Mouse (Mus musculus): Measurements from ENCODE around the gene 5031439G07Rik. TPM values are rescaled to one million over a fixed set of nuclear protein-coding genes. Genes with fewer than 3 reads are reported as not detected.

Gene 5031439G07Rik
- polyA plus RNA-seq, 1 experiment from 2014 or later, result 4.4 TPM

GRCm38 (mm10) chr15:84986171-84987019 is 2.0 kb downstream of the 5031439G07Rik start:
- WGBS, result 71% methylated on average over 4 of the region's 4 CpGs

GRCm38 (mm10) chr15:84985516-84986160 is 2.7 kb downstream of the 5031439G07Rik start:
- H3K27ac ChIP-seq (ENCODE audit: low read length), result no peak overlapping the region
- no peaks in the 10 kb centered on the region for H3K36me3 ChIP-seq (ENCODE audit: control insufficient read depth, insufficient read depth)
- H3K9me3 ChIP-seq (replicated peaks; ENCODE audit: control insufficient read depth, low read length), result no peaks in the 10 kb centered on the region
- ATAC-seq (replicated peaks; ENCODE audit: extremely low read depth, insufficient read depth, low FRiP score), result no peak
- 88% methylated on average over 12 of the region's 12 CpGs for WGBS
- no peak overlapping the region for H3K4me3 ChIP-seq (ENCODE audit: low read length)
- H3K4me1 ChIP-seq (ENCODE audit: control insufficient read depth, insufficient read depth, low read length), result peaks cover 19% of the 10 kb centered on the region
- H3K4me2 ChIP-seq (ENCODE audit: low read depth, low read length), result no peak overlapping the region
- no peak overlapping the region for H3K9ac ChIP-seq (ENCODE audit: low read length)
- no peaks in the 10 kb centered on the region for H3K27me3 ChIP-seq (ENCODE audit: control insufficient read depth, insufficient read depth, low read length)

More at GRCm38 (mm10) chr15:84986171-84987019, 2.0 kb downstream of the 5031439G07Rik start:
- Histone ChIP-seq H3K4me1 (ENCODE audit: control insufficient read depth, insufficient read depth, low read length) (peaks cover 19% of the 10 kb centered on the region), H3K4me3 (ENCODE audit: low read length) (peak overlapping the region; percentile 83), H3K4me2 (ENCODE audit: low read depth, low read length) (peak overlapping the region; percentile 85), H3K27ac (ENCODE audit: low read length) (no peak overlapping the region), H3K9me3 (replicated peaks; ENCODE audit: control insufficient read depth, low read length) (no peaks in the 10 kb centered on the region), H3K36me3 (ENCODE audit: control insufficient read depth, insufficient read depth) (no peaks in the 10 kb centered on the region), H3K27me3 (ENCODE audit: control insufficient read depth, insufficient read depth, low read length) (no peaks in the 10 kb centered on the region), H3K9ac (ENCODE audit: low read length) (peak overlapping the region; percentile 92)
- no peak for ATAC-seq (replicated peaks; ENCODE audit: extremely low read depth, insufficient read depth, low FRiP score)

- Histone ChIP-seq H3K27me3 (ENCODE audit: control insufficient read depth, insufficient read depth, low read length) (no peaks in the 10 kb centered on the region), H3K9ac (ENCODE audit: low read length) (no peak overlapping the region), H3K9me3 (replicated peaks; ENCODE audit: control insufficient read depth, low read length) (no peaks in the 10 kb centered on the region), H3K36me3 (ENCODE audit: control insufficient read depth, insufficient read depth) (no peaks in the 10 kb centered on the region), H3K4me2 (ENCODE audit: low read depth, low read length) (no peak overlapping the region), H3K4me1 (ENCODE audit: control insufficient read depth, insufficient read depth, low read length) (peaks cover 18% of the 10 kb centered on the region), H3K4me3 (ENCODE audit: low read length) (no peak overlapping the region), H3K27ac (ENCODE audit: low read length) (no peak overlapping the region)
- no peak for ATAC-seq (replicated peaks; ENCODE audit: extremely low read depth, insufficient read depth, low FRiP score)
- 81% methylated on average over 7 of the region's 7 CpGs for WGBS
These were observed 4.6 kb downstream of the 5031439G07Rik start for GRCm38 (mm10) chr15:84983721-84984120.

GRCm38 (mm10) chr15:84982888-84983287 is 5.5 kb downstream of the 5031439G07Rik start:
- Histone ChIP-seq H3K36me3 (ENCODE audit: control insufficient read depth, insufficient read depth) (no peaks in the 10 kb centered on the region), H3K4me3 (ENCODE audit: low read length) (no peak overlapping the region), H3K4me2 (ENCODE audit: low read depth, low read length) (no peak overlapping the region), H3K27me3 (ENCODE audit: control insufficient read depth, insufficient read depth, low read length) (no peaks in the 10 kb centered on the region), H3K9me3 (replicated peaks; ENCODE audit: control insufficient read depth, low read length) (no peaks in the 10 kb centered on the region), H3K4me1 (ENCODE audit: control insufficient read depth, insufficient read depth, low read length) (peaks cover 13% of the 10 kb centered on the region), H3K9ac (ENCODE audit: low read length) (no peak overlapping the region), H3K27ac (ENCODE audit: low read length) (no peak overlapping the region)
- 87% methylated on average over 3 of the region's 3 CpGs for WGBS
- ATAC-seq (replicated peaks; ENCODE audit: extremely low read depth, insufficient read depth, low FRiP score), result no peak

- H3K4me2 ChIP-seq (ENCODE audit: low read depth, low read length), result no peak overlapping the region
- ATAC-seq (replicated peaks; ENCODE audit: extremely low read depth, insufficient read depth, low FRiP score), result no peak
- H3K27me3 ChIP-seq (ENCODE audit: control insufficient read depth, insufficient read depth, low read length), result no peaks in the 10 kb centered on the region
- 64% methylated on average over 9 of the region's 9 CpGs for WGBS
- no peak overlapping the region for H3K9ac ChIP-seq (ENCODE audit: low read length)
- no peak overlapping the region for H3K4me3 ChIP-seq (ENCODE audit: low read length)
- H3K9me3 ChIP-seq (replicated peaks; ENCODE audit: control insufficient read depth, low read length), result no peaks in the 10 kb centered on the region
- peaks cover 9% of the 10 kb centered on the region for H3K4me1 ChIP-seq (ENCODE audit: control insufficient read depth, insufficient read depth, low read length)
- no peak overlapping the region for H3K27ac ChIP-seq (ENCODE audit: low read length)
- no peaks in the 10 kb centered on the region for H3K36me3 ChIP-seq (ENCODE audit: control insufficient read depth, insufficient read depth)
These were observed 6.6 kb downstream of the 5031439G07Rik start for GRCm38 (mm10) chr15:84981609-84982313.

GRCm38 (mm10) chr15:84975729-84976128 is 12.6 kb downstream of the 5031439G07Rik start:
- no peak overlapping the region for H3K4me2 ChIP-seq (ENCODE audit: low read depth, low read length)
- 26% methylated on average over 4 of the region's 4 CpGs for WGBS
- H3K4me3 ChIP-seq (ENCODE audit: low read length), result no peak overlapping the region
- H3K27me3 ChIP-seq (ENCODE audit: control insufficient read depth, insufficient read depth, low read length), result no peaks in the 10 kb centered on the region
- H3K9me3 ChIP-seq (replicated peaks; ENCODE audit: control insufficient read depth, low read length), result no peaks in the 10 kb centered on the region
- no peaks in the 10 kb centered on the region for H3K4me1 ChIP-seq (ENCODE audit: control insufficient read depth, insufficient read depth, low read length)
- H3K36me3 ChIP-seq (ENCODE audit: control insufficient read depth, insufficient read depth), result no peaks in the 10 kb centered on the region
- no peak overlapping the region for H3K27ac ChIP-seq (ENCODE audit: low read length)
- no peak for ATAC-seq (replicated peaks; ENCODE audit: extremely low read depth, insufficient read depth, low FRiP score)
- H3K9ac ChIP-seq (ENCODE audit: low read length), result no peak overlapping the region

- ATAC-seq (replicated peaks; ENCODE audit: extremely low read depth, insufficient read depth, low FRiP score), result no peak
- Histone ChIP-seq H3K27me3 (ENCODE audit: control insufficient read depth, insufficient read depth, low read length) (no peaks in the 10 kb centered on the region), H3K4me1 (ENCODE audit: control insufficient read depth, insufficient read depth, low read length) (no peaks in the 10 kb centered on the region), H3K4me3 (ENCODE audit: low read length) (no peak overlapping the region), H3K36me3 (ENCODE audit: control insufficient read depth, insufficient read depth) (no peaks in the 10 kb centered on the region), H3K9ac (ENCODE audit: low read length) (no peak overlapping the region), H3K27ac (ENCODE audit: low read length) (no peak overlapping the region), H3K9me3 (replicated peaks; ENCODE audit: control insufficient read depth, low read length) (no peaks in the 10 kb centered on the region), H3K4me2 (ENCODE audit: low read depth, low read length) (no peak overlapping the region)
- 69% methylated on average over 3 of the region's 3 CpGs for WGBS
These were observed 14.8 kb downstream of the 5031439G07Rik start for GRCm38 (mm10) chr15:84973544-84973871.

- Histone ChIP-seq H3K4me2 (ENCODE audit: low read depth, low read length) (no peak overlapping the region), H3K4me3 (ENCODE audit: low read length) (no peak overlapping the region), H3K36me3 (ENCODE audit: control insufficient read depth, insufficient read depth) (no peaks in the 10 kb centered on the region), H3K9me3 (replicated peaks; ENCODE audit: control insufficient read depth, low read length) (no peaks in the 10 kb centered on the region), H3K27me3 (ENCODE audit: control insufficient read depth, insufficient read depth, low read length) (no peaks in the 10 kb centered on the region), H3K9ac (ENCODE audit: low read length) (no peak overlapping the region), H3K4me1 (ENCODE audit: control insufficient read depth, insufficient read depth, low read length) (no peaks in the 10 kb centered on the region), H3K27ac (ENCODE audit: low read length) (no peak overlapping the region)
- WGBS, result 76% methylated on average over 8 of the region's 8 CpGs
- ATAC-seq (replicated peaks; ENCODE audit: extremely low read depth, insufficient read depth, low FRiP score), result no peak
These were observed 15.3 kb downstream of the 5031439G07Rik start for GRCm38 (mm10) chr15:84972860-84973543.
